ENCODE assay signal across 8 mouse cellular contexts in genomic region chr7:142371768-142372661, GRCm38 (mm10). TPM values are rescaled to one million over a fixed set of nuclear protein-coding genes. Genes with fewer than 3 reads are reported as not detected.
DNase-seq lines count a peak whose midpoint lies in the region; ATAC-seq and TF ChIP-seq lines count a peak whose summit lies in the region.

No protein-coding gene starts in this region.

- ATAC-seq in embryonic facial prominence, embryonic 14.5 days (ENCODE audit: low read depth) = no peak
- peak; percentile 54 for ATAC-seq in inflammation-experienced regulatory T-cells, adult 6 months

- peaks cover 7% of the 10 kb centered on the region; the same call in 1 of the 2 replicates for H3K4me1 ChIP-seq in embryonic facial prominence, embryonic 14.5 days (ENCODE audit: control insufficient read depth, insufficient read depth, low read length)
- H3K4me1 ChIP-seq in megakaryocyte, embryonic 14.5 days = peaks cover 83% of the 10 kb centered on the region

- no peaks in the 10 kb centered on the region for H3K9me3 ChIP-seq in embryonic facial prominence, embryonic 14.5 days (ENCODE audit: control insufficient read depth, low read length)
- H3K9me3 ChIP-seq in megakaryocyte, embryonic 14.5 days = no peaks in the 10 kb centered on the region

- peak overlapping the region; percentile 60 for H3K4me3 ChIP-seq in layer of hippocampus, adult 2 months
- H3K4me3 ChIP-seq in embryonic facial prominence, embryonic 14.5 days (ENCODE audit: low read depth, low read length) = peak overlapping the region; percentile 45
- H3K4me3 ChIP-seq in megakaryocyte, embryonic 14.5 days (replicated peaks) = peak overlapping the region; percentile 90

- H3K9ac ChIP-seq in embryonic facial prominence, embryonic 14.5 days (ENCODE audit: low read depth, low read length) = peak overlapping the region; percentile 56

- DNase-seq in layer of hippocampus, adult 2 months (ENCODE audit: low spot score in 2 of 2) = peak in 1 of 2 experiments; percentile 15
- no peak for DNase-seq in layer of hippocampus, adult 9-10 months (ENCODE audit: low spot score)
- peak; percentile 68 for DNase-seq in adrenal gland, postnatal 10 days
- DNase-seq in embryonic facial prominence, embryonic 14.5 days (ENCODE audit: low spot score) = no peak
- DNase-seq in thymus, postnatal 10 days (ENCODE audit: low spot score in 2 of 2) = peak; percentile 25 to 43
- no peak for DNase-seq in B cell, adult 2 months

- peaks cover 20% of the 10 kb centered on the region for H3K36me3 ChIP-seq in embryonic facial prominence, embryonic 14.5 days (ENCODE audit: control insufficient read depth, insufficient read depth, low read length)
- peaks cover 32% of the 10 kb centered on the region for H3K36me3 ChIP-seq in megakaryocyte, embryonic 14.5 days (replicated peaks; ENCODE audit: low read length)

- H3K27ac ChIP-seq in layer of hippocampus, adult 2 months = peak overlapping the region; percentile 91
- H3K27ac ChIP-seq in embryonic facial prominence, embryonic 14.5 days (replicated peaks; ENCODE audit: low read depth, low read length) = no peak overlapping the region

- WGBS in embryonic facial prominence, embryonic 14.5 days = 3% methylated on average over 43 of the region's 64 CpGs

- H3K4me2 ChIP-seq in embryonic facial prominence, embryonic 14.5 days (ENCODE audit: low read depth, low read length) = peak overlapping the region; percentile 73

- TF ChIP-seq CTCF in layer of hippocampus, adult 2 months (conservative IDR thresholded peaks at IDR 0.05) = no peak

- peaks cover 31% of the 10 kb centered on the region for H3K27me3 ChIP-seq in embryonic facial prominence, embryonic 14.5 days (replicated peaks; ENCODE audit: control insufficient read depth, insufficient read depth, low read length)
- H3K27me3 ChIP-seq in megakaryocyte, embryonic 14.5 days (replicated peaks) = peaks cover 54% of the 10 kb centered on the region

RNA-seq across cellular contexts. Expression of gene Ifitm10, which starts 1.5 kb away (rescaled TPM):
- 10 to 100 TPM; 35.3 to 38.6 TPM for total RNA-seq in layer of hippocampus, adult 2 months (2021)
- 1 to 10 TPM; 3.5 to 3.6 TPM for total RNA-seq in adrenal gland, postnatal 10 days (2021)
- polyA plus RNA-seq in embryonic facial prominence, embryonic 14.5 days (2014; fragmentation: Nextera tagmentation; extraction: Ambion mirVana) = 3.0 and 3.3 TPM in 2 replicates
- polyA plus RNA-seq in inflammation-experienced regulatory T-cells, adult 6 months (2017; shearing (Covaris generic)) = 1 to 10 TPM; 1.6 to 4.5 (median 1.9) TPM
- polyA plus RNA-seq in megakaryocyte, embryonic 14.5 days (2012; ENCODE audit: insufficient read depth, low replicate concordance) = 3.4 and 19.5 TPM in 2 replicates

RNA-seq across cellular contexts. Expression of gene Gm49369, which starts 10.5 kb away (rescaled TPM):
- 1 to 10 TPM in 1 of 2 experiments, not detected in 1; 4.4 TPM for total RNA-seq in layer of hippocampus, adult 2 months (2021)
- 1 to 10 TPM in 1 of 2 experiments, under 1 TPM in 1; 0.73 to 3.7 TPM for total RNA-seq in adrenal gland, postnatal 10 days (2021)
- 0.46 TPM in 1 of 2 replicates, not detected in the other for polyA plus RNA-seq in embryonic facial prominence, embryonic 14.5 days (2014; fragmentation: Nextera tagmentation; extraction: Ambion mirVana)
- polyA plus RNA-seq in inflammation-experienced regulatory T-cells, adult 6 months (2017; shearing (Covaris generic)) = 1 to 10 TPM in 1 of 3 experiments, under 1 TPM in 1, not detected in 1; 0.63 to 1.9 TPM
- 14.0 and 303 TPM in 2 replicates for polyA plus RNA-seq in megakaryocyte, embryonic 14.5 days (2012; ENCODE audit: insufficient read depth, low replicate concordance)

RNA-seq across cellular contexts. Expression of gene Ctsd, which starts 15.8 kb away (rescaled TPM):
- total RNA-seq in layer of hippocampus, adult 2 months (2021) = 100 to 1,000 TPM; 291 to 297 TPM
- total RNA-seq in adrenal gland, postnatal 10 days (2021) = 100 to 1,000 TPM; 603 to 610 TPM
- 342 and 350 TPM in 2 replicates for polyA plus RNA-seq in embryonic facial prominence, embryonic 14.5 days (2014; fragmentation: Nextera tagmentation; extraction: Ambion mirVana)
- polyA plus RNA-seq in inflammation-experienced regulatory T-cells, adult 6 months (2017; shearing (Covaris generic)) = 100 to 1,000 TPM; 259 to 561 (median 285) TPM
- polyA plus RNA-seq in megakaryocyte, embryonic 14.5 days (2012; ENCODE audit: insufficient read depth, low replicate concordance) = 432 and 816 TPM in 2 replicates

Comparison
In these comparisons a context has a peak if more than half of its experiments do, and no peak if none do; other contexts are left out.
1. DNase-seq: peak in adrenal gland, postnatal 10 days (single experiment) and thymus, postnatal 10 days (2 of 2); none in layer of hippocampus, adult 9-10 months (single experiment), embryonic facial prominence, embryonic 14.5 days (single experiment) and B cell, adult 2 months (0 of 2).
2. Peak in every context shown above with its lines, with median percentiles within 50 percentile points of each other: H3K4me3 ChIP-seq.